Mouse (Mus musculus): Measurements from ENCODE around the gene Tmem266.

- TF ChIP-seq EP300 (optimal IDR thresholded peaks at IDR 0.05): no peak
- TF ChIP-seq CTCF (IDR thresholded peaks at IDR 0.05; ENCODE audit: low read depth): no peak
These were observed 512 bp downstream of the Tmem266 start for GRCm38 (mm10) chr9:55327234-55327615.
